8 mouse cellular contexts compared by ENCODE assay signal in genomic region chr5:54101318-54101717, GRCm38 (mm10).
DNase-seq lines count a peak whose midpoint lies in the region; ATAC-seq lines count a peak whose summit lies in the region.

No protein-coding gene starts in this region.

- no peak overlapping the region for H3K4me2 ChIP-seq in hindbrain, embryonic 16.5 days (ENCODE audit: low read length)
- no peak overlapping the region for H3K4me2 ChIP-seq in hindbrain, embryonic 12.5 days (replicated peaks)
- H3K4me2 ChIP-seq in intestine, embryonic 15.5 days (replicated peaks): no peak overlapping the region

- no peak; the same call in 1 of the 2 replicates for ATAC-seq in hindbrain, embryonic 16.5 days
- no peak for ATAC-seq in hindbrain, embryonic 12.5 days (ENCODE audit: low FRiP score)
- ATAC-seq in neutrophil, adult 5-6 weeks (ENCODE audit: extremely low read depth, insufficient number of reproducible peaks, low FRiP score, poor library complexity, severe bottlenecking): peak; percentile 70
- no peak for ATAC-seq in intestine, embryonic 15.5 days

- H3K9ac ChIP-seq in hindbrain, embryonic 16.5 days (ENCODE audit: low read depth, low read length): no peak overlapping the region
- H3K9ac ChIP-seq in hindbrain, embryonic 12.5 days: no peak overlapping the region
- no peak overlapping the region for H3K9ac ChIP-seq in intestine, embryonic 15.5 days

- no peaks in the 10 kb centered on the region for H3K9me3 ChIP-seq in hindbrain, embryonic 16.5 days (ENCODE audit: control insufficient read depth, low read length)
- no peaks in the 10 kb centered on the region for H3K9me3 ChIP-seq in hindbrain, embryonic 12.5 days (replicated peaks)
- no peaks in the 10 kb centered on the region for H3K9me3 ChIP-seq in intestine, embryonic 15.5 days
- H3K9me3 ChIP-seq in heart, embryonic 10.5 days: no peaks in the 10 kb centered on the region

- peaks cover 7% of the 10 kb centered on the region; the same call in 1 of the 2 replicates for H3K4me1 ChIP-seq in hindbrain, embryonic 16.5 days (ENCODE audit: control insufficient read depth, insufficient read depth, low read depth, low read length)
- H3K4me1 ChIP-seq in hindbrain, embryonic 12.5 days: peaks cover 10% of the 10 kb centered on the region; the same call in 1 of the 2 replicates
- no peaks in the 10 kb centered on the region; the same call in 1 of the 2 replicates for H3K4me1 ChIP-seq in intestine, embryonic 15.5 days (replicated peaks)
- H3K4me1 ChIP-seq in heart, embryonic 10.5 days: peaks cover 9% of the 10 kb centered on the region

- peak overlapping the region; percentile 54; the same call in 1 of the 2 replicates for H3K27ac ChIP-seq in hindbrain, embryonic 16.5 days (ENCODE audit: low read depth, low read length)
- H3K27ac ChIP-seq in hindbrain, embryonic 12.5 days: no peak overlapping the region
- no peak overlapping the region for H3K27ac ChIP-seq in intestine, embryonic 15.5 days
- no peak overlapping the region for H3K27ac ChIP-seq in heart, embryonic 10.5 days

- DNase-seq in CD4-positive, CD25-positive, alpha-beta regulatory T cell, adult 2 months (ENCODE audit: low read depth, low spot score): peak; percentile 71
- DNase-seq in c-Kit-positive CD71-negative TER-119-negative erythroid progenitor cells, embryonic 14.5 days (ENCODE audit: low read depth): peak; percentile 26
- DNase-seq in ovary, postnatal 14 days (ENCODE audit: low spot score): no peak
- no peak for DNase-seq in heart, embryonic 10.5 days (ENCODE audit: low spot score)

- H3K4me3 ChIP-seq in hindbrain, embryonic 16.5 days (ENCODE audit: low read length): no peak overlapping the region
- no peak overlapping the region for H3K4me3 ChIP-seq in hindbrain, embryonic 12.5 days
- no peak overlapping the region for H3K4me3 ChIP-seq in intestine, embryonic 15.5 days (replicated peaks)
- no peak overlapping the region for H3K4me3 ChIP-seq in heart, embryonic 10.5 days

- no peaks in the 10 kb centered on the region for H3K36me3 ChIP-seq in hindbrain, embryonic 16.5 days (ENCODE audit: control insufficient read depth, insufficient read depth, low read length)
- 0 out of 2 replicates have a peak, but pooled peaks cover 8% of the 10 kb centered on the region for H3K36me3 ChIP-seq in hindbrain, embryonic 12.5 days
- peaks cover 3% of the 10 kb centered on the region; the same call in 1 of the 2 replicates for H3K36me3 ChIP-seq in intestine, embryonic 15.5 days
- no peaks in the 10 kb centered on the region for H3K36me3 ChIP-seq in heart, embryonic 10.5 days

- H3K27me3 ChIP-seq in hindbrain, embryonic 16.5 days (replicated peaks; ENCODE audit: control insufficient read depth, insufficient read depth, low read length): no peaks in the 10 kb centered on the region
- no peaks in the 10 kb centered on the region for H3K27me3 ChIP-seq in hindbrain, embryonic 12.5 days
- H3K27me3 ChIP-seq in intestine, embryonic 15.5 days (replicated peaks): no peaks in the 10 kb centered on the region
- H3K27me3 ChIP-seq in heart, embryonic 10.5 days (ENCODE audit: insufficient read depth, poor library complexity, severe bottlenecking): no peaks in the 10 kb centered on the region

- WGBS in hindbrain, embryonic 16.5 days: 47% methylated on average over 5 of the region's 5 CpGs
- WGBS in hindbrain, embryonic 12.5 days: 68% methylated on average over 5 of the region's 5 CpGs
- whole genome bisulfite sequencing in intestine, embryonic 15.5 days: 41% methylated on average over 5 of the region's 5 CpGs
- 53% methylated on average over 5 of the region's 5 CpGs for WGBS in heart, embryonic 10.5 days

Comparison
In these comparisons a context has a peak if more than half of its experiments do, and no peak if none do; other contexts are left out.
1. DNase-seq: peak in CD4-positive, CD25-positive, alpha-beta regulatory T cell, adult 2 months (single experiment) and c-Kit-positive CD71-negative TER-119-negative erythroid progenitor cells, embryonic 14.5 days (single experiment); none in ovary, postnatal 14 days (single experiment) and heart, embryonic 10.5 days (single experiment).